Mouse (Mus musculus) hindbrain, embryonic 15.5 days (tissue): ENCODE measurements at regions not wholly inside any gene's neighbourhood (a gene's known extent, or its start where the extent isn't known, plus 50 kb on each side); places are given as distances from the start of the nearest gene placed in this dataset.
"Not testable (repeated sequence)": the region's sequence is repeated elsewhere in the genome, so short reads cannot be mapped to it uniquely, and the experiment has no call there.

Experiments used
- ATAC-seq: fragments of 200-750 bp; cut with Nextera tagmentation; 2 replicates; pipeline ENCODE4 v1.8.0; 2017; ENCODE audit warnings: low read depth, moderate number of reproducible peaks, moderate TSS enrichment; ENCODE audit not compliant: low FRiP score
- H3K27ac ChIP-seq: fragments of 300-500 bp; sonication (generic); replicated peaks from 2 replicates; pipeline ENCODE4 v1.5.1; 2015; ENCODE audit warnings: mild to moderate bottlenecking, inconsistent platforms
- H3K27me3 ChIP-seq: fragments of 300-500 bp; sonication (generic); 2 replicates; pipeline ENCODE4 v1.6.1; 2015; ENCODE audit warnings: control low read depth, inconsistent platforms
- H3K36me3 ChIP-seq: fragments of 300-500 bp; sonication (generic); 2 replicates; pipeline ENCODE4 v1.6.1; 2015; ENCODE audit warnings: control low read depth, inconsistent platforms
- H3K4me1 ChIP-seq: fragments of 300-500 bp; sonication (generic); replicated peaks from 2 replicates; pipeline ENCODE4 v1.6.1; 2015; ENCODE audit warnings: control low read depth, inconsistent platforms
- H3K4me2 ChIP-seq: fragments of 300-500 bp; sonication (generic); 2 replicates; pipeline ENCODE4 v1.6.1; 2015; ENCODE audit warnings: moderate library complexity, mild to moderate bottlenecking, inconsistent platforms
- H3K4me3 ChIP-seq: fragments of 300-500 bp; sonication (generic); 2 replicates; pipeline ENCODE4 v1.5.1; 2015; ENCODE audit warnings: mild to moderate bottlenecking, inconsistent platforms
- H3K9ac ChIP-seq: fragments of 300-500 bp; sonication (generic); 2 replicates; pipeline ENCODE4 v1.6.1; 2015; ENCODE audit warnings: inconsistent platforms
- H3K9me3 ChIP-seq: fragments of 300-500 bp; sonication (generic); 2 replicates; pipeline ENCODE4 v1.6.1; 2016; ENCODE audit warnings: control low read depth, inconsistent platforms
- WGBS: fragments of 180-500 bp; shearing (Covaris S2); methylation state at CpG from one replicate; pipeline ENCODE4 v1.1.7; 2015; 5-methylcytosine and 5-hydroxymethylcytosine counted together

DNA sequence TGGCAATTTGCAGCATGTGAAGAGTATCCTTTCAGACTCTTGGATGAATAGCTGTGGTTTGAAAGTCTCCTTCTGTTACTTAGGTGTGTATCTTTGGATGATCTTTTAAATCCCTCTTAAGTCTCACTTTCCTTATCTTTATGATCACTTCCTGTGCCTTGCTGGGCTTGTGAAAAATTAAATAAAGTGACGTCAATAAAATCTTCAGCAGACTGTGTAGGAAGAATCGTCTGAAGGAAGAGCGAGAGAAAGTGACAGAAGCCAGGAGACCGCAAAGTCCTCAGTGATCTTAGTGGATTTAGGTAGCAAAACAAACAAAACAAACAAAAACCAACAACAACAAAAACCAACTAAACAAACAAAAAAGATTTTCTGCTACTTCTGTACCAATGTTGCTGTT lies 459.6 kb upstream of the Dab2 start:
- Histone ChIP-seq H3K4me1 (no peaks in the 10 kb centered on the region), H3K27me3 (no peaks in the 10 kb centered on the region), H3K4me2 (no peak overlapping the region), H3K27ac (no peak overlapping the region), H3K36me3 (no peaks in the 10 kb centered on the region), H3K4me3 (no peak overlapping the region), H3K9ac (no peak overlapping the region), H3K9me3 (no peaks in the 10 kb centered on the region)
- no peak for ATAC-seq
- WGBS, result 93% methylated on average over 4 of the region's 4 CpGs

DNA sequence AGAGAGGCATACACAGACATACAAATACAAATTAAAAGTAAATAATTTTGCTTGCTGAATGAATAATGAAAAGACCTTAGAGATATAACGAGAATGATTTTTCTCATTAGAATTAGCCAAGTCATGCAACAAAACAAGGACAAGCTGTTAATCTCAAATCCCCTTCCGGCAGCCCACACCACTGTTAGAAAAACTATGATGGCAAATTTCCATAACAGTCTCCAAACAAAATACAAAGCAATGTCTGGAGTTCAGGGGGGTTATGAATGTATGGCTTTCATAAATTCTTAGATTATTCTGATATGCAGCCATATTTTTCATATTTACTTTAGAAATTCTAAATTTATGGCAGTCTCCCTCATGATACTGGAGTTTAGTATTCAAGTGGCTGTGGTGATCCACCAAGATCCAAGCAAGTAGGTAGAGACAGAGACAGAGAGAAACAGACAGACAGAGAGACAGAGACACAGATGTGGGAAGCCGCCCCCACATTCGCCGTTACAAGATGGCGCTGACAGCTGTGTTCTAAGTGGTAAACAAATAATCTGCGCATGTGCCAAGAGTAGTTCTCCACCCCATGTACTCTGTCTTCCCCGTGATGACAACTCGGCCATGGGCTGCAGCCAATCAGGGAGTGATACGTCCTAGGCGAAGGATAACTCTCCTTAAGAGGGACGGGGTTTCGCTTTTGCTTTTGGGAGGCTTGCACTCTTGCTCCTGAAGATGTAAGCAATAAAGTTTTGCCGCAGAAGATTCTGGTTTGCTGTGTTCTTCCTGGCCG lies 458.0 kb upstream of the Dab2 start:
- not testable (repeated sequence) for H3K9ac ChIP-seq, H3K36me3 ChIP-seq, H3K9me3 ChIP-seq, H3K4me2 ChIP-seq, ATAC-seq, H3K27me3 ChIP-seq, H3K4me3 ChIP-seq, H3K4me1 ChIP-seq, H3K27ac ChIP-seq
- 94% methylated on average over 15 of the region's 15 CpGs for WGBS

DNA sequence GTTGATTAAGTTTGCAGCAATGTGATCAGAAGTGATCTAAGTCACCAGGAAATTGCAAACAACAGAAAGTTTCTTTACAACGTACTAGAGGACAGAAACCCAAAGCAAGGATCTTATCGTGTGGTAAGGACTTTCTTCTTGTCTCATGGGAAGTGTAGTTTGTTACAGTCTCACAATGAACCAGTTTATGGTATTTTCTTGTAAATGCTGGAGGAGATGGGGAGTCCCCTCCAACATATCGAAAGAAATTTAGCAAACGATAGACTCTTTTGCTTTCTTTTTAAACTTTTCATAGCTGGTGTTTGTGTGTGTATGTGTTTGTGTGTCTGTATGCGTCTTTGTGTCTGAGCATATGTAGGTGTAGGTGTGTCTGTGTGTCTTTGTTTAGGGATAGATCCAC lies 453.0 kb upstream of the Dab2 start:
- Histone ChIP-seq H3K27ac (no peak overlapping the region), H3K4me1 (no peaks in the 10 kb centered on the region), H3K9ac (no peak overlapping the region), H3K9me3 (no peaks in the 10 kb centered on the region), H3K36me3 (no peaks in the 10 kb centered on the region), H3K4me2 (no peak overlapping the region), H3K27me3 (no peaks in the 10 kb centered on the region), H3K4me3 (no peak overlapping the region)
- 91% methylated on average over 5 of the region's 5 CpGs for WGBS
- no peak for ATAC-seq

DNA sequence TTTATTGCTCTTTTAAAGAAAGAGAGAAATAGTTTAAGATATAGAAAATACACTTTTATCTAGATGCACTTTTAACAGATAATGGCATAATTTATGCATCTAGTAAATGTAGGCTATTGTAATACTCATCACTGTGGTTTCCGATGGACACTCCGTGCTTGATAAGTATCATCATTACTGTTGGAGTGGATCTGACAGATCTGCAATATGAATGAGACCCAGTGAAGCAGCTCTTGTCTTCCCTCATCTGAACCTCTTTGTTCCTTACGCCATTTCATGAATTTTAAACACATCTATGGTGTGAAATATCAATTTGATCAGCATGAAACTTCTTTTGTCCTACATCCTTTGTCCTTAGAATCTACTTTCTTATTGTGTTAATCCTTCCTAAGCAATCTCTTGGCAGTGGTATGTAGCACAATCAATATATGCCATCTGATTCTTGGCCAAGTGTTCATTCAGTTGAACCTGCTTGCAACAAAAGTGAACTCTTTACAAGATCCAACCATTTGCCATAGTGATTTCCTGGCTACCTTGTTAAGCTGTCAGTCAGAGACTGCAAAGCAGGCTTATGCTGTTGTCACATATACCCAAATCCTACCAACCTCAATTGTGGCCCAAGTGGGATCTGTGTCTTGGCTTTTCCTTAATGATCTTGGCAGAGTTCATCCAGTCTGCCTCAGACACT lies 452.0 kb upstream of the Dab2 start:
- WGBS, result 33% methylated on average over 3 of the region's 3 CpGs
- H3K4me2 ChIP-seq, result no peak overlapping the region
- H3K4me3 ChIP-seq, result no peak overlapping the region
- no peaks in the 10 kb centered on the region for H3K4me1 ChIP-seq
- no peak overlapping the region for H3K9ac ChIP-seq
- H3K36me3 ChIP-seq, result no peaks in the 10 kb centered on the region
- no peaks in the 10 kb centered on the region for H3K9me3 ChIP-seq
- peak; percentile 23; the same call in 1 of the 2 replicates for ATAC-seq
- no peaks in the 10 kb centered on the region for H3K27me3 ChIP-seq
- H3K27ac ChIP-seq, result no peak overlapping the region

DNA sequence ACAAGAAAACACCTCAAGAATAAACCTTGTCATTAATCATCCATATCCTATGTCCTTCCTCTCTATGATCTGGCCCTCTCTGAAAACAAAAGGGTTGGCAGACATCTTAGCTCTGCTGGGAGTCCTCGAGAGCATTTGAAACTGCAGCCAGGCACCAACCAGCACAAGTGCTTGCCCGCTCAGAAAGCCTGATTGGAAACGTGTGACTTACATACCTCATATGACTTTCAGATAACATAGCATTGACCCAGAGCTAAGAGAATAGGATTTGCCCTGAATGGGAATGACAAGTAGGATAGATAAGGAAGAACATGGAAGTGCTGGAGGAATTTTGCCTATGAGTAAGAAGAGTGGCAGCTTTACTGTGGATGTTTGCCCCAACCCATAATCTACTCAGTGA lies 447.1 kb upstream of the Dab2 start:
- H3K4me3 ChIP-seq, result no peak overlapping the region
- no peaks in the 10 kb centered on the region for H3K4me1 ChIP-seq
- no peaks in the 10 kb centered on the region for H3K36me3 ChIP-seq
- no peak overlapping the region for H3K27ac ChIP-seq
- WGBS, result 64% methylated on average over 3 of the region's 3 CpGs
- no peak overlapping the region for H3K9ac ChIP-seq
- no peaks in the 10 kb centered on the region for H3K9me3 ChIP-seq
- no peaks in the 10 kb centered on the region for H3K27me3 ChIP-seq
- H3K4me2 ChIP-seq, result no peak overlapping the region
- ATAC-seq, result no peak

DNA sequence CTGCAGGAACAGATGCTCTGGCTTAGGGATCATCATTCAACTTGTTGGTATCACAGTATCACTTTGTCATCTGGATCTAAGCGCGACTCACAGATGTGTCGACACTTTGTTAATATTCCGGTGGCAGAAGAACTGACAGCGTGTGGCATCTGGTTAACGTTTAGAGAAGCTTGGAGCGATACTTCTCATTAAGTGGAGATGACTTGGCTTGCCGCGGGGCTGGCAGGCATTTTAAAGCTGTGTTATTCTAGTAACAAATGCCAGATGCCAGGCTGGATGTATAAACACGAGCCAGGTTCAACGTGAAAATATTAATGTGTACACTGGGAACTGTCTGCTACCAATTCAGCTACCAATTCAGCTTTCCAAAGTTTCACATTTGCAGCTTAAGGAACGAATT lies 430.3 kb upstream of the Dab2 start:
- Histone ChIP-seq H3K9me3 (no peaks in the 10 kb centered on the region), H3K4me1 (no peaks in the 10 kb centered on the region), H3K27ac (no peak overlapping the region), H3K4me3 (no peak overlapping the region), H3K9ac (no peak overlapping the region), H3K4me2 (no peak overlapping the region), H3K27me3 (no peaks in the 10 kb centered on the region), H3K36me3 (no peaks in the 10 kb centered on the region)
- WGBS, result 67% methylated on average over 12 of the region's 12 CpGs
- peak; percentile 71; the same call in 1 of the 2 replicates for ATAC-seq

DNA sequence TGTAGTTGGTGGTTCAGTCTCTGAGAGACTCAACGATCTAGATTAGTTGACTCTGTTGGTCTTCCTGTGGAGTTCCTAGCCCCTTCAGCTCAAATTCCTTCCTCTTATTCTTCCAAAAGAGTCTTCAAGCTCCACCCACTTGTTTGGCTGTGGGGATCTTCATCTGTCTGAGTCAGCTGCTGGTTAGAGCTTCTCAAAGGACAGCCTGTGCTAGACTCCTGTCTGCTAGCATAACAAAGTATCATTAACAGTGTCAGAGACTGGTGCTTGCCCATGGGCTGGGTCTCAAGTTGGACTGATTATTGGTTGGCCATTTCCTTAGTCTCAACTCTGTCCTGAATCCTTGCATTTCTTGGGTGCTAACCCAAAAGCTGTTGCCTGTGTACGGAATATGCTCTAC lies 429.7 kb upstream of the Dab2 start:
- no peak overlapping the region for H3K9ac ChIP-seq
- 72% methylated on average over 2 of the region's 2 CpGs for WGBS
- H3K4me3 ChIP-seq, result no peak overlapping the region
- no peaks in the 10 kb centered on the region for H3K36me3 ChIP-seq
- no peaks in the 10 kb centered on the region for H3K9me3 ChIP-seq
- no peak for ATAC-seq
- no peak overlapping the region for H3K4me2 ChIP-seq
- no peaks in the 10 kb centered on the region for H3K27me3 ChIP-seq
- no peak overlapping the region for H3K27ac ChIP-seq
- no peaks in the 10 kb centered on the region for H3K4me1 ChIP-seq

DNA sequence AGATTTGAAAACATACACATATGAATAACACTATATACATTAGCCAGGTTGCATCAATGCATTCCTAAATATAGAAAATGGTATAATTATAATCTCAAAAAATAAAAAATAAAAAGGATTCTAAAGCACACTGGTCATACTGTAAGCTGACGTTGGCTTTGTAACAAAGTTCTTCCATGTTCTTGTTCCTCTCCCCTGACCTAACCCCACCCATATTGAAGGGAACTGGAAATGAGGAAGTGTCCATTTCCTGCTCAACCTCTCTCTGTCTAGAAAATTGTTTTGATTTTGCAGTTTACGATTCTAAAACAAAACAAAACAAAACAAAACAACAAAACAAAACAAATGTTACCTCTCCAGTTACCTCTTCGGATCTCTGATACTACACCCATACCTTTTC lies 427.5 kb upstream of the Dab2 start:
- no peaks in the 10 kb centered on the region for H3K9me3 ChIP-seq
- H3K9ac ChIP-seq, result no peak overlapping the region
- no peaks in the 10 kb centered on the region for H3K4me1 ChIP-seq
- no peaks in the 10 kb centered on the region for H3K27me3 ChIP-seq
- no peak overlapping the region for H3K27ac ChIP-seq
- H3K4me3 ChIP-seq, result no peak overlapping the region
- no peaks in the 10 kb centered on the region for H3K36me3 ChIP-seq
- H3K4me2 ChIP-seq, result no peak overlapping the region
- ATAC-seq, result no peak
- WGBS, result 87% methylated on average over 3 of the region's 3 CpGs

DNA sequence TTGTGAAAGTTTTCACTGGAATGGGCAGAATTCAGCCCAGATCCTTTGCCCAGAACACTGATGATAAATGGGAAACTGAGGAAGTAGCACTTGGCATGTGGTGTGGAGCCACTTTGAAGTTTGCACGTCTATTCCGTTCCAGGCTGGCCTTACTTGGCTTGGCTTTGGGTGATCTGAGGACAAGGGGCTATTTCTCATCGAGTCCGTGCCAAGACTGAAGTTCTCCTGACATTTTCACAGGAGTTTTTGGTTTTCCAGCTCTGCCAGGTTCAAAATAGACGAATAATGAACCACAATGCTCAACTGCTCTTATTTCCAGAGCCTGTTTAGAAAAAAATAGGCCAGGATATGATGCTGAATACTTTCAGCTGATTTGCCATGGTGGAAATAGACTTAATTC lies 421.8 kb upstream of the Dab2 start:
- H3K9ac ChIP-seq, result no peak overlapping the region
- H3K4me3 ChIP-seq, result no peak overlapping the region
- no peak for ATAC-seq
- no peaks in the 10 kb centered on the region for H3K9me3 ChIP-seq
- no peaks in the 10 kb centered on the region for H3K27me3 ChIP-seq
- H3K27ac ChIP-seq, result no peak overlapping the region
- no peaks in the 10 kb centered on the region for H3K36me3 ChIP-seq
- WGBS, result 91% methylated on average over 5 of the region's 5 CpGs
- H3K4me1 ChIP-seq, result no peaks in the 10 kb centered on the region
- H3K4me2 ChIP-seq, result no peak overlapping the region

DNA sequence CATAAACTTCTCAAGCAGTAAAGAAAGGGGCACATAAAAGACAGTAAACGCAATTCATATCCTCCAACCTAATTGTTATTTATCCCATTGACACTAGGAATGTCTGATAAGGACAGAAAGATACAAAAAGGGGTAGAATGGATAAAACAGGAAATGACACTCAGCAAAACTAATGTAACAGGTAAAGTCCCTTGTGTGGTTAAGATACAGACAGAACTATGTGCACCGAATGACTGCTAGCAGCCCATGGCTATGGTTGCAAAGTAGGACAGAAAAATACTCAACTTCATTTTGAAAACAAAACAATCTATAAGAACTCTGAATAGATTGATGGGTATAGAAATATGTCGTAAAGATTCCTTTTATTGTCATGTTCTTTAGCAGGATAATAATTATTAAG lies 408.4 kb upstream of the Dab2 start:
- H3K27ac ChIP-seq, result no peak overlapping the region
- H3K9me3 ChIP-seq, result no peaks in the 10 kb centered on the region
- ATAC-seq, result no peak
- 97% methylated on average over 3 of the region's 3 CpGs for whole genome bisulfite sequencing
- no peaks in the 10 kb centered on the region for H3K36me3 ChIP-seq
- no peak overlapping the region for H3K9ac ChIP-seq
- no peaks in the 10 kb centered on the region for H3K27me3 ChIP-seq
- H3K4me2 ChIP-seq, result no peak overlapping the region
- H3K4me3 ChIP-seq, result no peak overlapping the region
- H3K4me1 ChIP-seq, result no peaks in the 10 kb centered on the region

DNA sequence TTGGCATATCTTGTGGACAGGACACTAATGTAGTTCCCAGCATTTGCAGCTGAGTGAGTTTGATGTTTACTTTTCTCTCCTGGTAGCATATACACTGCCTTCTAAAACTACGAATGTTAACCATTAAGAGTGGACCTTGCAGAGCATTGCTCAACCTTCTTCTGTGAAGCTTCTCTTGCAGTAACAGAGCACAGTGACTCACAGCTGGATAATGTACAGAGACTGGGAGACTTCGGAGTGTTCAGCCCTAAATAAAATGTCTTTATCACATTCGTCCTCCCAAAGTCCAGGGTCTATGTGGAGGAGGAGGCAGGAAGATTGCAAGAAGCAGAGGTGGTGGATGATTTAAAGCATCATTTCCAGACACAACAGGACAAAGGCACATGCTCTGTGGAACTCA lies 407.6 kb upstream of the Dab2 start:
- no peaks in the 10 kb centered on the region for H3K4me1 ChIP-seq
- no peak overlapping the region for H3K9ac ChIP-seq
- no peaks in the 10 kb centered on the region for H3K9me3 ChIP-seq
- no peak overlapping the region for H3K4me3 ChIP-seq
- H3K27ac ChIP-seq, result no peak overlapping the region
- no peaks in the 10 kb centered on the region for H3K27me3 ChIP-seq
- 89% methylated on average over 3 of the region's 3 CpGs for WGBS
- no peak for ATAC-seq
- H3K4me2 ChIP-seq, result no peak overlapping the region
- no peaks in the 10 kb centered on the region for H3K36me3 ChIP-seq

DNA sequence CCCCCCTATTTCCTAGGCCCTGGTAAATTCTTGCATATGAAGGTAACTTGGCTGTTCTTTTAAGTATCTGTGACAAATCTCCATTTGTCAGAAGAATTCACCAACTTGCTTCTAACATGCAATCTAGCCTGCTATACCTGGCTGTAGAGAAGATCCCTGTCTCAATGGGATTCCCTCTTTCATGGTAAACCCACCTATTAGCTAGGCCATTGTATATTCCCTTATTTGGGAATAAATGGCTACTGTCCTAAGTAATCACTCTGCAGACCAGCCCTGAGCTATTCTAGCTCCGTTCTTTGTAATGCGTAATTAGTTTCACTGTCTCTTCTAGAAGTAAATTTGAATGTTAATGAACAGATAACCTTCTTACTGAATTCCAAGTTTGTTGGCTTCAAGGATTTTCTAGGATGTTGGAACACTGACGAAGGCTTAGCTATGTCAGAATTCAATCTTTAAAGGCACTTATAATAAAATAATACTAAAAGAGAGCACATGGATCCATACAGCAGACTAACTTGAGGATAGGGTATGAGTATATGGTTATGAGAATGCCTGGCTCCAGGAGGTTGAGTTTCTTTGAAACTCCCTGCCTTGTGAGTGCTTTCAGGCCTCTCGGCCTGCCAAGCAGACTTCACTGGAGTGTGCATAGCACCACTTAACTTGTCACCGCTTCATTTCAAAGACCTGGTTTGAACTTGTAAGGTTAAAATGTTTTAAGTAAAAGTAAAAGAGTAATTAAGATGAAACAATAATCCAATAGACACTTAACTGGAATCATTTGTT lies 403.7 kb upstream of the Dab2 start:
- not testable (repeated sequence) for H3K36me3 ChIP-seq, H3K27ac ChIP-seq, H3K27me3 ChIP-seq, ATAC-seq, H3K9me3 ChIP-seq, H3K4me3 ChIP-seq, H3K4me2 ChIP-seq, H3K9ac ChIP-seq, H3K4me1 ChIP-seq
- 76% methylated on average over 5 of the region's 5 CpGs for WGBS
